In the genomic region with DNA sequence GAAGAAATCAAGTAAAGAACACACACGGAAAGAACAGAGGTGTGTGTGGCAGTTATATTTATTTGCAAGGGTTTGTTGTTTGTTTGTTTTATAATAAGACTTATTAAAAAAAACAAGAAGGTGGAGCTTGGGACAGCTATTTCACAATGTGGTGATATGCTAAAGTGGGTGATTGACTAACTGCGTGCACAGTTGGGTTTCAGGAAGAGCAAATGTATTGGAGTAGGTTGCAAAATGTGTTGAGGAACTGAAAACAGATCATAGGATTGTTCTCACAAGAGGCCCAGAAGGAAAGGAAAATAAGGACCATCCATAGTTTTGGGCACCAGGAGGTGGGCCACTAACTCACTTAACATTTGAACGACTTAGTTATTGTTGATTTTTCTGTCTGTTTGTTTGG, we compare ENCODE assay signal across 18 mouse cellular contexts. TPM values are rescaled to one million over a fixed set of nuclear protein-coding genes. Genes with fewer than 3 reads are reported as not detected.
DNase-seq lines count a peak whose midpoint lies in the region; ATAC-seq and TF ChIP-seq lines count a peak whose summit lies in the region.
"Had no signal": no experiment of that assay in that cellular context is flagged by ENCODE, and none has a peak within 500 bp of the region (broad histone marks: within the 10 kb centered on the region; RNA-seq: fewer than 3 reads in every experiment).

No protein-coding gene starts in this region.

- no peak for TF ChIP-seq CTCF in bone marrow macrophage, adult 2 months (IDR thresholded peaks at IDR 0.05; ENCODE audit: low read depth, low read length)
- no peak for TF ChIP-seq CTCF in intestine, postnatal 0 days (IDR thresholded peaks at IDR 0.05; ENCODE audit: low read depth)

- H3K4me2 ChIP-seq in kidney, embryonic 16.5 days (replicated peaks; ENCODE audit: low read depth, low read length) = no peak overlapping the region
- H3K4me2 ChIP-seq in intestine, postnatal 0 days (replicated peaks; ENCODE audit: low read depth) = peak overlapping the region; percentile 94
- H3K4me2 ChIP-seq: embryonic facial prominence, embryonic 12.5 days; forebrain, embryonic 12.5 days; limb, embryonic 12.5 days; midbrain, embryonic 12.5 days; neural tube, embryonic 12.5 days had no signal

- 75% methylated on average over 3 of the region's 3 CpGs for WGBS in kidney, embryonic 16.5 days
- WGBS in intestine, postnatal 0 days = 32% methylated on average over 3 of the region's 3 CpGs
- 90% methylated on average over 3 of the region's 3 CpGs for WGBS in forebrain, embryonic 10.5 days

- no peak for DNase-seq in kidney, adult 9 months
- peak; percentile 24 to 40 for DNase-seq in monocyte, adult 2 months (ENCODE audit: low read depth in 1 of 2, low spot score in 2 of 2)
- no peak for DNase-seq in natural killer cell, adult 2 months (ENCODE audit: low spot score in 2 of 2)
- no peak for DNase-seq in forebrain, embryonic 10.5 days (ENCODE audit: extremely low spot score, low spot score)
- DNase-seq: cerebellum, postnatal 14 days; gastrocnemius, adult 2 months; layer of hippocampus, postnatal 36 days; spleen, adult 18-20 months; thymus, postnatal 14 days had no signal

- H3K9me3 ChIP-seq in kidney, embryonic 16.5 days (ENCODE audit: low read length) = peaks cover 11% of the 10 kb centered on the region
- no peaks in the 10 kb centered on the region for H3K9me3 ChIP-seq in intestine, postnatal 0 days (ENCODE audit: control insufficient read depth)
- peaks cover 16% of the 10 kb centered on the region; the same call in 1 of the 2 replicates for H3K9me3 ChIP-seq in forebrain, embryonic 10.5 days
- H3K9me3 ChIP-seq: heart, embryonic 15.5 days had no signal

- no peak for TF ChIP-seq POLR2A in bone marrow macrophage, adult 2 months (IDR thresholded peaks at IDR 0.05; ENCODE audit: borderline replicate concordance, low read depth, low read length)

- no peak overlapping the region for H3K9ac ChIP-seq in kidney, embryonic 16.5 days (replicated peaks; ENCODE audit: low read length)
- no peak overlapping the region for H3K9ac ChIP-seq in intestine, postnatal 0 days (ENCODE audit: low read depth, low read length)
- H3K9ac ChIP-seq: embryonic facial prominence, embryonic 12.5 days; forebrain, embryonic 12.5 days; heart, embryonic 15.5 days; limb, embryonic 12.5 days; midbrain, embryonic 12.5 days; neural tube, embryonic 12.5 days had no signal

- 0 out of 2 replicates have a peak overlapping the region, but pooled peaks have one; percentile 25 for H3K27ac ChIP-seq in kidney, embryonic 16.5 days (ENCODE audit: low read length)
- peak overlapping the region; percentile 99 for H3K27ac ChIP-seq in bone marrow macrophage, adult 2 months (ENCODE audit: insufficient read depth, low read depth, low read length)
- H3K27ac ChIP-seq in intestine, postnatal 0 days (ENCODE audit: low read depth, low read length) = peak overlapping the region; percentile 58
- no peak overlapping the region for H3K27ac ChIP-seq in forebrain, embryonic 10.5 days
- H3K27ac ChIP-seq: embryonic facial prominence, embryonic 12.5 days; forebrain, embryonic 12.5 days; heart, embryonic 15.5 days; limb, embryonic 12.5 days; midbrain, embryonic 12.5 days; neural tube, embryonic 12.5 days had no signal

- peaks cover 15% of the 10 kb centered on the region for H3K36me3 ChIP-seq in kidney, embryonic 16.5 days (ENCODE audit: insufficient read depth, low read length)
- 0 out of 2 replicates have a peak, but pooled peaks cover 6% of the 10 kb centered on the region for H3K36me3 ChIP-seq in intestine, postnatal 0 days (ENCODE audit: control insufficient read depth, insufficient read depth)
- H3K36me3 ChIP-seq in forebrain, embryonic 10.5 days (replicated peaks) = peaks cover 46% of the 10 kb centered on the region

- no peak for ATAC-seq in kidney, embryonic 16.5 days (ENCODE audit: low FRiP score, low TSS enrichment)
- ATAC-seq in intestine, postnatal 0 days = no peak

- peaks cover 18% of the 10 kb centered on the region for H3K4me1 ChIP-seq in kidney, embryonic 16.5 days (ENCODE audit: insufficient read depth, low read length)
- peaks cover 33% of the 10 kb centered on the region for H3K4me1 ChIP-seq in bone marrow macrophage, adult 2 months (ENCODE audit: control insufficient read depth, insufficient read depth, low read length)
- H3K4me1 ChIP-seq in intestine, postnatal 0 days (replicated peaks; ENCODE audit: control insufficient read depth, insufficient read depth, low read length) = peaks cover 8% of the 10 kb centered on the region; the same call in 1 of the 2 replicates
- peaks cover 46% of the 10 kb centered on the region for H3K4me1 ChIP-seq in forebrain, embryonic 10.5 days

- no peak overlapping the region for H3K4me3 ChIP-seq in kidney, embryonic 16.5 days (ENCODE audit: low read length)
- H3K4me3 ChIP-seq in bone marrow macrophage, adult 2 months (ENCODE audit: insufficient read depth, low read length) = peak overlapping the region; percentile 79
- peak overlapping the region; percentile 5; the same call in 1 of the 2 replicates for H3K4me3 ChIP-seq in intestine, postnatal 0 days (ENCODE audit: low read depth, low read length)
- no peak overlapping the region for H3K4me3 ChIP-seq in forebrain, embryonic 10.5 days
- H3K4me3 ChIP-seq: embryonic facial prominence, embryonic 12.5 days; forebrain, embryonic 12.5 days; gastrocnemius, adult 2 months; heart, embryonic 15.5 days; limb, embryonic 12.5 days; midbrain, embryonic 12.5 days; neural tube, embryonic 12.5 days had no signal

- no peaks in the 10 kb centered on the region for H3K27me3 ChIP-seq in kidney, embryonic 16.5 days (ENCODE audit: insufficient read depth, low read length)
- H3K27me3 ChIP-seq in intestine, postnatal 0 days (replicated peaks; ENCODE audit: control insufficient read depth, insufficient read depth, low read length) = no peaks in the 10 kb centered on the region
- H3K27me3 ChIP-seq in forebrain, embryonic 10.5 days (ENCODE audit: poor library complexity, severe bottlenecking) = no peaks in the 10 kb centered on the region
- H3K27me3 ChIP-seq: embryonic facial prominence, embryonic 12.5 days; heart, embryonic 15.5 days; limb, embryonic 12.5 days; midbrain, embryonic 12.5 days had no signal

RNA-seq across cellular contexts. Expression of a gene that starts 3.1 kb away (rescaled TPM):
- polyA plus RNA-seq in kidney, embryonic 16.5 days (2015; fragmentation: Nextera tagmentation; extraction: Ambion mirVana) = 44.9 and 46.1 TPM in 2 replicates
- 294 and 305 TPM in 2 replicates for polyA plus RNA-seq in bone marrow macrophage, adult 2 months (2012; ENCODE audit: insufficient read depth, insufficient read length, missing spikeins)
- polyA plus RNA-seq in intestine, postnatal 0 days (2015; fragmentation: Nextera tagmentation; extraction: Ambion mirVana) = 51.2 and 62.5 TPM in 2 replicates
- 30.9 and 34.1 TPM in 2 replicates for polyA plus RNA-seq in forebrain, embryonic 10.5 days (2016; fragmentation: Nextera tagmentation; extraction: Ambion mirVana)

RNA-seq across cellular contexts. Expression of a gene that starts 50.1 kb away (rescaled TPM):
- 0.30 and 0.36 TPM in 2 replicates for polyA plus RNA-seq in kidney, embryonic 16.5 days (2015; fragmentation: Nextera tagmentation; extraction: Ambion mirVana)
- 1.8 and 3.0 TPM in 2 replicates for polyA plus RNA-seq in bone marrow macrophage, adult 2 months (2012; ENCODE audit: insufficient read depth, insufficient read length, missing spikeins)
- polyA plus RNA-seq in intestine, postnatal 0 days (2015; fragmentation: Nextera tagmentation; extraction: Ambion mirVana) = not detected in 2 replicates
- polyA plus RNA-seq in forebrain, embryonic 10.5 days (2016; fragmentation: Nextera tagmentation; extraction: Ambion mirVana) = 0.09 and 0.17 TPM in 2 replicates
- polyA plus RNA-seq: midbrain, embryonic 12.5 days; neural tube, embryonic 12.5 days had no signal

RNA-seq across cellular contexts. Expression of a gene that starts 52.7 kb away (rescaled TPM):
- 0.35 and 1.3 TPM in 2 replicates for polyA plus RNA-seq in kidney, embryonic 16.5 days (2015; fragmentation: Nextera tagmentation; extraction: Ambion mirVana)
- 7.5 and 10.8 TPM in 2 replicates for polyA plus RNA-seq in bone marrow macrophage, adult 2 months (2012; ENCODE audit: insufficient read depth, insufficient read length, missing spikeins)
- 0.35 and 0.52 TPM in 2 replicates for polyA plus RNA-seq in intestine, postnatal 0 days (2015; fragmentation: Nextera tagmentation; extraction: Ambion mirVana)
- polyA plus RNA-seq in forebrain, embryonic 10.5 days (2016; fragmentation: Nextera tagmentation; extraction: Ambion mirVana) = 0.20 and 0.56 TPM in 2 replicates

Comparison
In these comparisons a context has a peak if more than half of its experiments do, and no peak if none do; other contexts are left out.
1. H3K4me3 ChIP-seq: peak in bone marrow macrophage, adult 2 months (single experiment) and intestine, postnatal 0 days (single experiment); none in kidney, embryonic 16.5 days (single experiment) and forebrain, embryonic 10.5 days (single experiment).
2. DNase-seq: peak in monocyte, adult 2 months (2 of 2); none in kidney, adult 9 months (single experiment), natural killer cell, adult 2 months (0 of 2) and forebrain, embryonic 10.5 days (single experiment).